Mouse (Mus musculus): ENCODE results near the gene Nucks1. TPM values are rescaled to one million over a fixed set of nuclear protein-coding genes. Genes with fewer than 3 reads are reported as not detected.

The Nucks1 gene
- polyA plus RNA-seq, 1 experiment from 2014 or later: 39.6 TPM

DNA sequence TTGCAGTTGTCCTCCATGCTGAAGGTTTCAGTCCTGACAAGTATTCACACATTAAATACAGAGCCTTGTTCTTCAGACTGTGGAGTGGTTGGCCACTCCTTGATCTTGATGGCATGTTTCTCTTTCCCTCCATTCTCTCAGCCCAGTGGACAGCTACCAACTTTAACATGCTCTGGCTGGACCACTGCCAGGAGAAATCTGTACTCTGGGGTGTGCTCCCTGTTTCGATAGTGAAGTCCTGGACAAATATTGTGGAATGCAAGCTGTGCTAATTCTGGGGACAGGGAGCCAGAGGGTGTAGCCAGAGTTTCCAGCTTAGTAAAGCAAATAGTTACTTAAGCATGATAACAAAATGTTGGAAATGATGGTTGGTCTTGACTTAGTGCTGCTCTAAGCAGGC is 28.5 kb downstream of the Nucks1 start:
- no peak overlapping the region for H3K4me3 ChIP-seq (replicated peaks; ENCODE audit: low read depth, low read length)
- H3K27me3 ChIP-seq (ENCODE audit: control insufficient read depth, insufficient read depth, low read length): no peaks in the 10 kb centered on the region
- WGBS: 82% methylated on average over 1 of the region's 1 CpGs
- H3K9ac ChIP-seq (replicated peaks; ENCODE audit: low read length): no peak overlapping the region
- no peak overlapping the region for H3K27ac ChIP-seq (replicated peaks; ENCODE audit: low read depth, low read length)
- DNase-seq: no peak
- H3K9me3 ChIP-seq (ENCODE audit: control insufficient read depth, low read length): no peaks in the 10 kb centered on the region
- peaks cover 12% of the 10 kb centered on the region for H3K36me3 ChIP-seq (ENCODE audit: control insufficient read depth, insufficient read depth, low read length)
- no peak overlapping the region for H3K4me2 ChIP-seq (ENCODE audit: low read length)
- no peak for ATAC-seq (ENCODE audit: low FRiP score, low TSS enrichment)
- H3K4me1 ChIP-seq (ENCODE audit: control insufficient read depth, insufficient read depth, low read length): 0 out of 2 replicates have a peak, but pooled peaks cover 2% of the 10 kb centered on the region

GRCm38 (mm10) chr1:131940711-131941244 is 30.4 kb downstream of the Nucks1 start:
- DNase-seq: no peak
- Histone ChIP-seq H3K9me3 (ENCODE audit: control insufficient read depth, low read length) (no peaks in the 10 kb centered on the region), H3K27me3 (ENCODE audit: control insufficient read depth, insufficient read depth, low read length) (no peaks in the 10 kb centered on the region), H3K4me1 (ENCODE audit: control insufficient read depth, insufficient read depth, low read length) (0 out of 2 replicates have a peak, but pooled peaks cover 2% of the 10 kb centered on the region), H3K27ac (replicated peaks; ENCODE audit: low read depth, low read length) (no peak overlapping the region), H3K9ac (replicated peaks; ENCODE audit: low read length) (no peak overlapping the region), H3K4me3 (replicated peaks; ENCODE audit: low read depth, low read length) (no peak overlapping the region), H3K4me2 (ENCODE audit: low read length) (no peak overlapping the region), H3K36me3 (ENCODE audit: control insufficient read depth, insufficient read depth, low read length) (no peaks in the 10 kb centered on the region)
- WGBS: 27% methylated on average over 2 of the region's 2 CpGs
- ATAC-seq (ENCODE audit: low FRiP score, low TSS enrichment): no peak

GRCm38 (mm10) chr1:131941501-131941900 is 31.2 kb downstream of the Nucks1 start:
- Histone ChIP-seq H3K4me3 (replicated peaks; ENCODE audit: low read depth, low read length) (no peak overlapping the region), H3K27me3 (ENCODE audit: control insufficient read depth, insufficient read depth, low read length) (no peaks in the 10 kb centered on the region), H3K27ac (replicated peaks; ENCODE audit: low read depth, low read length) (no peak overlapping the region), H3K4me2 (ENCODE audit: low read length) (no peak overlapping the region), H3K36me3 (ENCODE audit: control insufficient read depth, insufficient read depth, low read length) (no peaks in the 10 kb centered on the region), H3K9ac (replicated peaks; ENCODE audit: low read length) (no peak overlapping the region), H3K9me3 (ENCODE audit: control insufficient read depth, low read length) (no peaks in the 10 kb centered on the region), H3K4me1 (ENCODE audit: control insufficient read depth, insufficient read depth, low read length) (0 out of 2 replicates have a peak, but pooled peaks cover 2% of the 10 kb centered on the region)
- no peak for ATAC-seq (ENCODE audit: low FRiP score, low TSS enrichment)
- 100% methylated on average over 1 of the region's 1 CpGs for WGBS
- no peak for DNase-seq

DNA sequence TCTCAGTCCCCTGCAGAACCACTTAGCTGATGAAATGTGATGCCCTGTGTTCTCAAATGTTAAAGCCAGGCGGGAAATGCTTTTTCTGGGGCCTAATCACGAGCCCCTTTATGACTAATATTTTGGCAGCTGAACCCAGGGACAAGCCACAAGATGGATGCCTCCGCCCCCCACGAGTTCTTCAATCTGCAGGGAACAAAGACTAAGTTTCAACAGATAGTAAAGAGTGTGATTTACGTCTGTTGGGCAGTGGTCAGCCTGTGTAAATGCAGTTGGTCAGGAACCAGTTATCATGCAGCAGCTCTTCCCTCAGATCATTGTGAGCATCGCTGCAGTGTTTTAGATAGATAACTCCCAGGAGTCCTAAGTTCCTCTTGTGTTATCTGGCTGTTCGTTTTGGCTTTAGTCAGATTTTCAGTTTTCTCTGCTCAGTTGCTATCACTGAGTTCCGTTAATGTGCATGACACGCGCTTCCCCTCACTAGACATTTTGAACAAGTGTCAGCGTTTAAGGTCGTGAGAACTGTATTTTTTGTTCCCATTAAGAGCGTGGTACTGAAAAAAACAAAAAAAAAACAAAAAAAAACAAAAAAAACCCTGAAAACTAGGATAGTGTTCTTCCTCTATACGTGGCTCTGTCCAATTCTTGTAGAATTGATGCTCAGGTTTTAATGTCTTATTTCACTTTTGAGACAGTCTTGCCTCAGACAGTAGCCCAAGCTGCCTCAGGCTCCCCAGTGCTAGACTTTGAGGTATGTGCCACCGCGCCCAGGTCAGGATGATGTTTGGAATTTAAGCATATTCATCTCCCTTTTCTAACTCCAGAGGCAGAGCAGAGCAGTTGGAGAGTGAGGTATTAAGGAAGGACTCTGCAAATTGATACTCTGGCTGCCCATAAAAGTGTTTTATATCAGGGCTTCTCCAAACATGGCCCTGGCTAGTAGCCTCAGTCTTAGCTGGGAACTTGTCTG is 32.6 kb downstream of the Nucks1 start:
- Histone ChIP-seq H3K4me3 (replicated peaks; ENCODE audit: low read depth, low read length) (no peak overlapping the region), H3K9me3 (ENCODE audit: control insufficient read depth, low read length) (no peaks in the 10 kb centered on the region), H3K4me1 (ENCODE audit: control insufficient read depth, insufficient read depth, low read length) (0 out of 2 replicates have a peak, but pooled peaks cover 2% of the 10 kb centered on the region), H3K9ac (replicated peaks; ENCODE audit: low read length) (no peak overlapping the region), H3K27me3 (ENCODE audit: control insufficient read depth, insufficient read depth, low read length) (no peaks in the 10 kb centered on the region), H3K4me2 (ENCODE audit: low read length) (no peak overlapping the region), H3K36me3 (ENCODE audit: control insufficient read depth, insufficient read depth, low read length) (no peaks in the 10 kb centered on the region), H3K27ac (replicated peaks; ENCODE audit: low read depth, low read length) (no peak overlapping the region)
- 72% methylated on average over 16 of the region's 16 CpGs for WGBS
- DNase-seq: no peak
- ATAC-seq (ENCODE audit: low FRiP score, low TSS enrichment): no peak

DNA sequence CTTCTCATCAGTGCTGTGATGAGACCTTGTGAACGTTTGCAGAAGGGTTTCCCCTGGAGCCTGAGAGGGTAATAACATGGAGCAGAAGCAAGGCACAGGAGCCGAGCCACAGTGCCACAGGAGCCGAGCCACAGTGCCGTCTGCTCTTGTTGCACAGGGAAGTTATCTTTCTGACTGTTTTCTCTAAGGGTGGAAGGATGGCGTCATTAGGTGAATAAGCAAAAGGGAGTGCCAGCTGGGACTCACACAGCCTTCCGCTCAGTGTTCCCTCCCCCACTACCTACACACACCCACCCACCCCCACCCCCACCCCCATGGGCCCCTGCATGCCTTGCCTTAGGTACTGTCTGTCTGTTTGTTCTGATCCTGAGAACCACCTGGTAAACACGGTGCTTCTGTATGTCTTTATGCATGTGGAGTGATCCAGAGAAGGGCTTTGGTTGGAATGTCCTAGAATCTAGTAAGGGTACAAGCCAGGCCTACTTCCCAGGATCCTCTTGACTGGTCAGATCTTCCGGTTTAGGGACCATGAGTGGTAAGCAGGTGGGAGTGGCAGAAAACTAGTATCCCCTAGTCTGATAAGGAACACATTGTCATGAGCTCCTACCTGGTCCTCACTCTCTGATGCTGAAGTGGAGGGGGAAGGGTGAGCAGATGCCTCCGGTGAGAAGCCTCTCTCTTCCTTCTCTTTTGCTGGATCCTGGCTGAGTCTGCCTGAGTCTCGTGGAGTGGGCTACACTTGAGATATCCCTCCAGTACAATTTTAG is 35.5 kb downstream of the Nucks1 start:
- no peaks in the 10 kb centered on the region for H3K4me1 ChIP-seq (ENCODE audit: control insufficient read depth, insufficient read depth, low read length)
- no peak overlapping the region for H3K4me3 ChIP-seq (replicated peaks; ENCODE audit: low read depth, low read length)
- no peak overlapping the region for H3K9ac ChIP-seq (replicated peaks; ENCODE audit: low read length)
- no peaks in the 10 kb centered on the region for H3K9me3 ChIP-seq (ENCODE audit: control insufficient read depth, low read length)
- H3K4me2 ChIP-seq (ENCODE audit: low read length): no peak overlapping the region
- ATAC-seq (ENCODE audit: low FRiP score, low TSS enrichment) (no peak), DNase-seq (no peak)
- WGBS: 74% methylated on average over 10 of the region's 10 CpGs
- no peaks in the 10 kb centered on the region for H3K36me3 ChIP-seq (ENCODE audit: control insufficient read depth, insufficient read depth, low read length)
- no peaks in the 10 kb centered on the region for H3K27me3 ChIP-seq (ENCODE audit: control insufficient read depth, insufficient read depth, low read length)
- H3K27ac ChIP-seq (replicated peaks; ENCODE audit: low read depth, low read length): no peak overlapping the region

DNA sequence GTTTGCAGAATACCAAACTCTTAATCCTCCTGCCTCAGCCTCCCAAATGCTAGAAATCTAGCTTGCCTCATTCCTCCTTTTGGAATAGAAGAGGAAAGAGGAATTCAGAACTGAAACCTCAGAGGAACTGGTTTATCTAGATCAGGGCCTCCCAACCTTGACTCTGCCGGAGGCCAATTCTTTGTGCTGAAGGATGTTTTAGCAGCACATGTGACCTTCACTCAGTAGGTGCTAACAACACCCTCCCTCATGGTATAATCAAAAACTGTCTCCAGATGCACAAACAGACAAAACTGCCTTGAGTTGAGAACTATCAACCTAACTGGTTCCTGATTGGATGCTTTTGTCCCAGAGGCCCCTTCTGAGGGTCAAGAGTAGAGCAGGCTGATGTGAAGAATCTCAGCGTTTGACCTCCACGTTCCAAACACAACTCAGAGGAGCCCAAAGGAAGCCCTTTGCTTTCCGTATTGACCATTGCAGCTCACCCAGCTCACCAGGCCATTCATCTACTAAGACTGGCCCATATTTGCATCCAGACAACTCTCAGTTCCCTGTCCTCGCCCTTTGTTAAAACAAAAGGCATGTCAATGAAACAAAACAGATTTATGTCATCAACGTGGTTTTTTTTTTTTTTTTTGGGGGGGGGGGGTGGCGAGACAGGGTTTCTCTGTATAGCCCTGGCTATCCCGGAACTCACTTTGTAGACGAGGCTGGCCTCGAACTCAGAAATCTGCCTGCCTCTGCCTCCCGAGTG is 36.3 kb downstream of the Nucks1 start:
- Histone ChIP-seq H3K4me2 (ENCODE audit: low read length) (no peak overlapping the region), H3K27me3 (ENCODE audit: control insufficient read depth, insufficient read depth, low read length) (no peaks in the 10 kb centered on the region), H3K27ac (replicated peaks; ENCODE audit: low read depth, low read length) (no peak overlapping the region), H3K4me1 (ENCODE audit: control insufficient read depth, insufficient read depth, low read length) (no peaks in the 10 kb centered on the region), H3K36me3 (ENCODE audit: control insufficient read depth, insufficient read depth, low read length) (no peaks in the 10 kb centered on the region), H3K9me3 (ENCODE audit: control insufficient read depth, low read length) (no peaks in the 10 kb centered on the region), H3K9ac (replicated peaks; ENCODE audit: low read length) (no peak overlapping the region), H3K4me3 (replicated peaks; ENCODE audit: low read depth, low read length) (no peak overlapping the region)
- no peak for ATAC-seq (ENCODE audit: low FRiP score, low TSS enrichment)
- WGBS: 93% methylated on average over 11 of the region's 11 CpGs
- DNase-seq: no peak

GRCm38 (mm10) chr1:131947997-131948525 is 37.7 kb downstream of the Nucks1 start:
- H3K4me2 ChIP-seq (ENCODE audit: low read length): no peak overlapping the region
- H3K4me3 ChIP-seq (replicated peaks; ENCODE audit: low read depth, low read length): no peak overlapping the region
- no peaks in the 10 kb centered on the region for H3K9me3 ChIP-seq (ENCODE audit: control insufficient read depth, low read length)
- H3K27me3 ChIP-seq (ENCODE audit: control insufficient read depth, insufficient read depth, low read length): no peaks in the 10 kb centered on the region
- DNase-seq: no peak
- no peaks in the 10 kb centered on the region for H3K4me1 ChIP-seq (ENCODE audit: control insufficient read depth, insufficient read depth, low read length)
- WGBS: 32% methylated on average over 1 of the region's 1 CpGs
- ATAC-seq (ENCODE audit: low FRiP score, low TSS enrichment): no peak
- no peaks in the 10 kb centered on the region for H3K36me3 ChIP-seq (ENCODE audit: control insufficient read depth, insufficient read depth, low read length)
- no peak overlapping the region for H3K9ac ChIP-seq (replicated peaks; ENCODE audit: low read length)
- H3K27ac ChIP-seq (replicated peaks; ENCODE audit: low read depth, low read length): no peak overlapping the region

GRCm38 (mm10) chr1:131954242-131954865 is 44.0 kb downstream of the Nucks1 start:
- ATAC-seq (ENCODE audit: low FRiP score, low TSS enrichment) (no peak), DNase-seq (no peak)
- H3K4me1 ChIP-seq (ENCODE audit: control insufficient read depth, insufficient read depth, low read length): no peaks in the 10 kb centered on the region
- H3K27ac ChIP-seq (replicated peaks; ENCODE audit: low read depth, low read length): no peak overlapping the region
- H3K4me3 ChIP-seq (replicated peaks; ENCODE audit: low read depth, low read length): no peak overlapping the region
- H3K27me3 ChIP-seq (ENCODE audit: control insufficient read depth, insufficient read depth, low read length): no peaks in the 10 kb centered on the region
- no peak overlapping the region for H3K4me2 ChIP-seq (ENCODE audit: low read length)
- H3K9ac ChIP-seq (replicated peaks; ENCODE audit: low read length): no peak overlapping the region
- H3K36me3 ChIP-seq (ENCODE audit: control insufficient read depth, insufficient read depth, low read length): no peaks in the 10 kb centered on the region
- no peaks in the 10 kb centered on the region for H3K9me3 ChIP-seq (ENCODE audit: control insufficient read depth, low read length)
- WGBS: 89% methylated on average over 12 of the region's 12 CpGs

All from midbrain, embryonic 14.5 days (tissue).